Mouse (Mus musculus): Measurements from ENCODE around the gene Trat1. TPM values are rescaled to one million over a fixed set of nuclear protein-coding genes. Genes with fewer than 3 reads are reported as not detected.

The Trat1 gene
- total RNA-seq (2021), result under 1 TPM in 1 of 2 experiments, not detected in 1; 0.07 TPM
- long read RNA-seq, experiment 1, result 0 reads
- long read RNA-seq, experiment 2, result 0 reads

DNA sequence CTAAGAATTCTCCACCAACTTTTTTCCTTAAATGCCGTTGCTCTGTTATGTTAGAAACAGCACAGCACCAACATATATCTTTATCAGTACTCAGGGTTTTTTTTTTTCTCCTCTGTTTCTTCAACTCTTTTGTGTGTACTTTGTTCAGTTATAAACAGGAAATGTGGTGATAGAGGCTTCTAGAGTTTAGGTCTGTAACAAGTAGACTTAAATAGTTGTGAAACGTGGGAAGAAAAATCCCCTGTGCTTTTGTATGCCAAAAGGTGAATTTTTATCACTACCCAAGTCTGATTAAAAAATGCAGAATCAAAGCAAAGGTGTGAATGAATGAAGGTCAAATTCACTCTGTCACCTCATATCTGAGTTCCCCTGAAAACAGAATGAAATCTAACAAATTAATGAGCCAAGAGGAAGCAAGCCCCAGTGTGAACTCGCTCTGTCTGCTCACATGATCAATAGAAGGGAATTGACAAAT, at the start of gene Trat1:
Gene Trat1, minus strand, starts transcription at position 51 of the 475 bp plus-strand sequence.
- DNase-seq (ENCODE audit: low spot score in 2 of 2), result no peak

DNA sequence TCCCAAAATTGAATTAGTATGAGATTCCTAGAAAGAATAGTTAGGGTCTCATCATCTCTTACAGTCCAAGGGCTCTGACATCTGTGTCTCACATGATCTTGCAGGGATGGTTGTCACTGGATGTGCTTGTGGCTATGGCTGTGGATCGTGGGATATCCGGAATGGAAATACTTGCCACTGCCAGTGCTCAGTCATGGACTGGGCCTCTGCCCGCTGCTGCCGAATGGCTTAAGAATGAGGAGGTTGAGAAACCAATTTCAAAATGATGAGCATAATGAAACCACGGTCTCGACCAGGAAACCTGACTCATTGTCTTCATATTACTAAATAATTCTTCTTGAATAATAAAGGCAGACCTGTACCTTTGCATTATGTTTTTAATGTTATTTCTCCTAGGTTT, 46.7 kb upstream of the Trat1 start:
- DNase-seq (ENCODE audit: low spot score in 2 of 2), result no peak

DNA sequence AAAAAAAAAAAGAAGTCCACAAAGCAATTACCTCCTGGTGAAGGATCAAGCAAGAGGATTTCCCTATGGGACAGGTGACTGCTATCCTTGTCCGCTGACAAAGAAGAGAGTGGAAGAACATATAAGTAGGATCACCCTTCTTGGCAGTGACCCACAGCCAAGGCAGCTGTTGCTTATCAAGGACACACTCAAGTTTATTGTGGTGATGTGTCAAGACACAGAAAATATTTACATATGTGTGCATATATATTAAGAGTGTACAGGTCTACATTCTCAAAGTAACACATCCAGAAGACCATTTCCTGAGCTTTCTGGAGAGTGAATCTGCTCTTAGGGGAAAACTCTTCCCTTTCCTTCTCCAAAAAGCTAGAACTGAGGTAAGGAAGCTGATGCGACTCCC, 44.9 kb upstream of the Trat1 start, which contains the start of gene Retnlb:
Gene Retnlb, plus strand, starts transcription at position 162 of the 400 bp plus-strand sequence.
- no peak for DNase-seq (ENCODE audit: low spot score in 2 of 2)

DNA sequence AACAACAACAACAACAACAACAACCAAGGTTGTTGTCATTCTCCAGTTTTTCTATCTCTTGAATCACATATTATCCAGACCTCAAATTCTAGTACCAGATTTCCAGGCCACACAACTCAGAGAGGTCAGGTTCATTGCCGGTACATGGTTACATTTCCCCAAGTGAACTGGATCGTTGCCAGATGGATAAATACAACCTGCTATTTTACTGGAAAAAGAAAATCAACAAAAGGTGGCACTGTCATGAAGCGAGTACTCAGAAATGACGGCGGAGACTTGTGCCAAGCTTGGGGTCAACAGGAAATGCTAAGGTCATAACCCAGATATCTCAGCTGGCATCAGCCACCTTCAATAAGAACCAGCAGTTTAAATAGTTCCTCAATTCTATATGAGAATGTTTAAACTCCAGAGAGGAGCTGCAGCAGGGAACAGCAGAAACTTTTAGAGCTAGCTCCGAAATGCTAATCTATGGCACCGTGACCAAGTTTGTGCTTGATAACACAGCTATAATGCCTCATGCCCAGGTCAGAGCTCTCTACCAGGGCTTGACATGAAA, 40.1 kb upstream of the Trat1 start:
- DNase-seq (ENCODE audit: low spot score in 2 of 2), result no peak

DNA sequence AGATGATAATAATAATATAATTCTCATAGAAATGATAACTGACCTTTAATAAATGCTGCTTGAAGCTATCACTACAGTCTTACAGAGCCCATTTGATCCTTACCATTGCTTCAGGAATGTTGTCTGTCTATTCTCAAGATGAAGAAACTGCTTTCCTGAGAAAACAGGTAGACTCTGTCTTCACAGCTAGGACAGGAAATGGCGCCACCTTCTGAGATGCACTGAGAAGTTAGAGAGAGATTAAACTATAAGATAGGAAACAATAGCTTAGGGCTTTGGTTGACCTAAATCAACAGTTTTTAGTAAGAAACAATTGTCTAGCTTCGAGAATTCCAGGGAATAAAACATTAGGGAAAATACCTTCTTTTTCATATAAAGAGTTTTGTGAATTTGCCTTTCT, 37.6 kb upstream of the Trat1 start:
- no peak for DNase-seq (ENCODE audit: low spot score in 2 of 2)

DNA sequence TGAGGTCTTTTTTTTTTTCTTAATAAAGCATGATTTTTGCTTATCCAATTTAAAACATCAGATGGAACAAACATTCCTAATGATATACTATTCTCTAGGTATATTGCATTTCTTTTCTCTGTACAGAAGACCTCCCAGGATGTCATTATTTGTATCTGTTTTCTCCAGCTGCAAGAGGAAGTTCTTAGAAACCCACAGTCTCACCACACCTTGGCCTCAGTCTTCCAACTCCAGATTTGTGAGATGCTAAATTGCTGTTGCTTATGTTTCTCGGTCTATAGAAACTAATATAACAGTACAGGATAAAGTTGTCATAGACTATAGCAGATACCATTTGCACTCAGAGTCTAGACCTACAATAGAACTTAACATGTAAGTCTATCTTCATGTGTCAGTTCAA, 34.7 kb upstream of the Trat1 start:
- no peak for DNase-seq (ENCODE audit: low spot score in 2 of 2)

DNA sequence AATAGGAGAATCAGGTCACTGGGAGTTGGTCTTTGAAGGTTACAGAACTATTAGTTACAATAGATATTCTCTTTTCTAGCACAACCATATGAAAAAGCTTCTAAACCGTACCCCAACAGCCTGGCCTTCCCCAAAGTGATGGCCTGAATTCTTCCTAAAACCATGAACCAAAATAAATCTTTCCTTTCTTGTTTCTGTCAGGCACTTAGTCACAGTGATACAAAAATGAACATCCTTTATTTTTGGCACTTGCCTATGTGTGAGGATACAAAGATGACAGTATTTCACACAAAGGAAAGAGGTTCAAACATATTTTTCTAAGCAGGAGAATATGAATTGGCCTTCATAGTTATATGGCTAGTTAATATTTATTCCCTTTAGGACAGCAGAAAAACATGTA, 33.6 kb upstream of the Trat1 start:
- DNase-seq (ENCODE audit: low spot score in 2 of 2), result no peak

DNA sequence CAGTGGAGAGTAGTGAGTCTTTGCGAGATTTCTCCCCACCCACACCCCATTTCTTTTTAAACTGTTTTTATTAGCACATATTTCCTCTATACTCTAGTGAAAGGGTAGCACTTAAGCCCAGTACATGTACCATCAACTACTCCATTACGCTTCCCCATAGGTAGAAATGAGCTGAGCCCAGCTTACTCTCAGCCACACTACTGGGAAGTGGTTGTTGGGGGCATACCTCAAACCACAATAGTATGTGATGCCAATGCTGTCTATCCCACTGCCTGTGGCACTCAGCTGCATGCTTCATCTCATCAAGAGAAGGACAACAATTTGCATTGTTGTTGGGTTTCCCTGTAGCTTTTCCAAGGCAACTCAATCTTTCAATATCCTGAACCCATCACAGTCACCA, 29.1 kb upstream of the Trat1 start:
- no peak for DNase-seq (ENCODE audit: low spot score in 2 of 2)

DNA sequence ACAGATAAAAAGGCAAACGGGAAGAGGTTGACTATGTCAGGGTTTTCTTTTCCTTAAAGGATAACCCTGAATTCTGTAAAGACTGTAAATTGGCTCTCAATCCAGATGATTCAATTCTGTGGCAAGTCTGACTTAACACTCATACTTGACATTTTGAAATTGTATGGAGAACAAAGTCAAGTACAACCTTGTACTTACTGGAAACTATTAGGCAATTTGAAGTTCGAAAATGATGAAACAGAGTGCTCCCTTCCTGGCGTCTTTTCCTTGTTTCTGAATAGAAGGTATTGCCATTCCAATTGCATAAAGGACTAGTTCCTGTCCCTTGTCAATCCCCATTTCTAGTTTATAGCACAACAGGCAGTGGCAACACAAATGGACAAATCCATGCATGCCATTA, 27.6 kb upstream of the Trat1 start:
- DNase-seq (ENCODE audit: low spot score in 2 of 2), result no peak

DNA sequence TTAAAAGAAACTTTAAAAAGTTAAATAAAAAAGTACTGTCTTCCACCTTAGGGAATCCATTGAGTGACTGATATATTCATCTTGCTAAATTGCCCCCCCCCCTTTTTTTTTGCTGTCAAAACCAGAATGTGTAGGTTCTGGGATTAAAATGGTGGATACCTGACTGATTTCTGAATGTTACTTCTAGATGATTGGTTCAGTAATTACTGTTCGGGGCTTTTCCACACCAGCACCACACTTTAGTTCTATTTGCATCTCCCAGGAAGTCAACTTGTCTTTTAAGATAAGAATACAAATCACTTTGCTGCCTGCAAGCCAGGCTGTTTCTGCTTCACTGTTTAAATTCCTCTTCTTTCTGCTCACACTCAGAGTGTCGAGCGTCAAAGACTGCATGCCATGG, 26.5 kb upstream of the Trat1 start:
- DNase-seq (ENCODE audit: low spot score in 2 of 2), result no peak

DNA sequence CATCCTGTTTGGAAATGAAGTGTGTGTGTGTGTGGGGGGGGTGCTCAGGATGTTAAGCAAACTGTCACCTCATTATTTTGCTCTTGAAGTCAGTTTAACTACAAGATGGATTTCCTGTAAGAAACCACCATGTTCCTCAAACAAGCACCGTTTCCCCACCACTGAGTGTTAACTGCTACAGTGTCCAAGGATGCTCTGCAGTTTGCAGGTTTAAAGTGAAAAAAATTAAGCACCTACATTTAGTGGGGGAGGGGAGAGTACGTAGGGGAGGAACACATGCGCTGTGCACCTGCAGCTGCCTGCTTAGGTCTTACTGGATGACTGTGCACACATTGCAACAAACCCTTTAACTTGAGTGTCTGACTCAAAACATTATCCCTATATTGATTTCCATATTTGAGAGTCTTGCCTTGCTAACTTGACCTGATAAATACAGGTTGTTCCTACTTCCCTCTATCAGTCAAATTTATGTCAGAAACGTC, 16.9 kb upstream of the Trat1 start:
- no peak for DNase-seq (ENCODE audit: low spot score in 2 of 2)

DNA sequence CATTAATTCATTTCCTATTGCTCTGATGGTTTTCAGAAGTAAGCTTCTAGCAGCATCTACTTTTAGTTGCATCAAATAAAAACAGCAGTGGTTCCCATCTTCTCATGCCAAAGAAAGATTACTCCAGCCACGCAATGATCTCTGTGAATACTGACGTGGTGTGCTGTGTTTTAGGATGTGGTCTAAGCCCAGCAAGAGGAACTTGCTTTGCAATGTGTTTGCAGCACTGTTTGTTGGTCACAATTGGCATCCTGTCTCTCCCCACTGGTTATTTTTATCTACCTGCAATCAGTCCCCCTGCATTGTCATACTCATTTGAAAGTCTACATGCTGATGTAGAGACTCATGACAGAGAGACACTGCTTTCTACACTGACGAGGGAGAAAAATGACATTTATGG, 14.4 kb upstream of the Trat1 start:
- no peak for DNase-seq (ENCODE audit: low spot score in 2 of 2)

DNA sequence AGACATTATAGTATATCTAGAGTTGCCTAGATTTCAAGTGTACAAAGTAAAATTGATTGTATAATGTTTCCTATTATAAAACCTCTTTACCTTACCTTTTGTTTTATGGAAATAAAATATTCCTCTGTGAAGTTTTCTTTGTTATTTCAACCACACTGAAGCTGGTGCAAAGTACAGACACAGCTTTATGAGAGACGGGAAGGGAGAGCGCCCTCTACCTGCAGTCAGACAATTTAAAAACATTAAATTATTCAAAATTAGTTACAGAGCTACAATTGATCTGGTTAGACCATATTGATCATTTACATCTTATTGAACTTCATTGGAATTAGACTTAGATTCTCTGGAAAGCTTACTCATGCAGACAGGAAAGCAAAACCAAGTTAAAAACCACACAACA, 5.4 kb upstream of the Trat1 start:
- no peak for DNase-seq (ENCODE audit: low spot score in 2 of 2)

DNA sequence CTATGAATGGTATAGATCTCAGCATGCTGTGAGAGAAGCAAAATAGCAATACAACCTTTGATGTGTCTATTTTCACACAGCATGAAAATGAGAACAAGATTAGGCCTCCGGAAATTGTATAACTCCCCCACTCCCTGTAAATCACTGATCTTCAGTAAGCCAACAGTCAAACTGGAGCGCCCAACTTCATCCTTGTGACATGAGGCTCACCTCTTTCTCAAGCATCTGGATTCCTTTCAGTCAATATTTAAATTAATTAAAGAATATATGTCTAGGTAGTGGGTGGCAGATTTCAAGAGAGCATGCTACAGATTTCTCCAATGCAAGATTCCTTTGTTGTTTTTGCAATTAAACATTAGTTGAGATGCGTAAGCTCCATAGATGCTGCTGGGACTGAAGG, 2.6 kb downstream of the Trat1 start:
- no peak for DNase-seq (ENCODE audit: low spot score in 2 of 2)

DNA sequence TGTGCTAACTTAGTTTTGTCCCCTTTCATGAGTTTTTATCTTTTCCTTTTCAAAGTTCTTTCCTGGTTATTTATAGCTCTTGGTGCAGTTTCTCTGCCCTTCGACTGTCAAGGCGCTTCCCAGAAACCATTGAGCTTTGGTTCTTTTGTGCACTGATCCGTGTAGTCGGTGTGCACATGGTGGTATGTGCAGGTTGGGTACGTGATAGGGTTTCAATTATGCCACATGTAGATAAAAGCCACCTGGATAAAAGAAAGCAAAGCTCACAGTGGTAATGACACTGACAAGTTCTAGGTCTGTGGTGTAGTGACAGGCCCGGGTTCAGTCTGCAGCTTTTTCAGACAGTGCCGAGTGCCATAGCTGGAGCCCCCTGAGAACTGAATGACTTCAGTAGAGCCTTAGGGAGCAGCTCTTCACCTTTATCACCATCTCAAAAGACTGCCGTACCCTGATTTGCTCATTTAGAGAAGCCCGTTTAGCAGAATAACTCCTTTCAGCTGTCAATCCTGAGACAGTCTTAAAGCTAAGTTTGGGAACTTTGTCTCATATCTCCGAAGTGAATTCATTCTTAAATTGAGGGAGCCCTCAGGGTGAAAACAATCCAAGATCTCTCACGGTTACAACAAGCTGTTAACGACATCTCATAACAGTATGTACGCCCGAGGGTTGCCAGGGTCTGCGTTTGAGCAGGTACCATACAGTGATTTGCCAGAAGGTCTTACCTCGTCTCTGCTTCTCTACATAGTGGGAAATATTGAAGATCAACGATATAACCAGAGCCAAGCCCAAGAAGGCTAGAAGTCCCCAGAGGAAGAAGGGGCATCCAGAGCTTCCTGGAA, 11.0 kb downstream of the Trat1 start:
- DNase-seq (ENCODE audit: low spot score in 2 of 2), result no peak

DNA sequence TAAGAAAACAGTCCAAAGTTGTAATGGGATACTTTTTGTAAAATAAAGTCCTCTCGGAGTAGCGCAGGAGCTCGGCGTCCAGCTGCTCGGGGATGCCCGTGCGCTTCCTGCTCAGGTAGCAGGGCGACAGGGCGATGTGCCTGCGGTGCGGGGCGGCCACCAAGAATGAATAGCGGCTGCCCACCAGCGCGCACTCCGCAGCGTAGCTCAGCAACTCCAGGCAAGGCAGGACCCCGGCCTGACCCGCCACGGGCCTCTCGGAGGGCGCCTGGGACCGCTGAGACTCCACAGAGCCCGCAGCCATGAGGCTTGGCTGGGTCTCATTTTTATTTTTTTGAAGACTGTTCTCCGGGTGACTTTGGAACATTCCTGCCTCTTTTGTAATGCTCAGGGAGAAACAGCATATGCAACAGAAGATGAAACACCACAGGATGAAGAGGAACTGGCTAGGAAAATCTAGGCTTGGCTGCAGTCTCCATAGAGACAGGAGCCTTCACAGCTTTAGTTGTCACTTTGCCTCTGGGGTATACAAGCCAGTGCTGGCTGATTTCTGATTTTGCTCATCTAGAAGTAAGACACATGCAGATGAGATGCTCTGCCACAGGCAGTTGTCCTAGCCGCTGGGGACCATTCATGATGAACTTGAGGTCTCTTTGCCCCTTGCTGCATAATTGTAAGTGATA, 21.5 kb downstream of the Trat1 start:
- no peak for DNase-seq (ENCODE audit: low spot score in 2 of 2)

DNA sequence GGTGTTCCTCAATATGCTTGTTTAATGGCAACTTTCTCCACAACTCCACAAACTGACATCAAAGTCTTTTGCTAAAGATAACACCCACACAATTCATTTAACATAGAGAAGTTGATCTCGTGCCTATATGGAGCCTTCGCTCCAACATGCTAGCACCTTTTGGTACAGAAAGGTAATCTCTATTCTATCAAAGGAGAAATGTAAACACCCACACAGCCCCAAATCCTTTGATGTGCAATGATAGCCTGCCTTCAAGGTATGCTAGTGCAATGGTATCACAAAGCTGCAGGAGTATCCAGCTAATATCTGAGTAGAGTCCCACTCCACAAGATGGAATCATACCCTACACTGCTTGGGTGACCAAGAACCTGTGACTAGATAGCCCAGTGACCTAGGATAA, 26.4 kb downstream of the Trat1 start:
- DNase-seq (ENCODE audit: low spot score in 2 of 2), result no peak

DNA sequence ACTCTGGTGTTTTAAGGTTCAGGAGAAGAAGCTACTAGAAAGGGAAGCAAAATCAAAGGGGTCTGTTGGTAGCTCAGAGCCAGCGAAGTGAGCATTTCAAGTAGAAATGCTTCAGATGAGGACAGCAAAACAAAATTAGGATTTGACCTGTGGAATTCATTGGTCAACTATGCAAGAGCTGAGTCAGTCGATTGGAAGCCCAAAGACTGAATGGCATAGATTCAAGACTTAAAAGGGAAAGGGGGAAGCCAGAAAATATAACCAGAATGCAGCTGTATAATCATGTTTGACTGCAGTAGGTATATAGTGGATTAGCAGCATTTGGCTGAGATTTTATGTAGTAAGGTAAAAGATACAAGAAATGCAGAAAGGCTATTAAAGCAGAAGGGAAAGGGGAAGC, 26.8 kb downstream of the Trat1 start:
- DNase-seq (ENCODE audit: low spot score in 2 of 2), result no peak

DNA sequence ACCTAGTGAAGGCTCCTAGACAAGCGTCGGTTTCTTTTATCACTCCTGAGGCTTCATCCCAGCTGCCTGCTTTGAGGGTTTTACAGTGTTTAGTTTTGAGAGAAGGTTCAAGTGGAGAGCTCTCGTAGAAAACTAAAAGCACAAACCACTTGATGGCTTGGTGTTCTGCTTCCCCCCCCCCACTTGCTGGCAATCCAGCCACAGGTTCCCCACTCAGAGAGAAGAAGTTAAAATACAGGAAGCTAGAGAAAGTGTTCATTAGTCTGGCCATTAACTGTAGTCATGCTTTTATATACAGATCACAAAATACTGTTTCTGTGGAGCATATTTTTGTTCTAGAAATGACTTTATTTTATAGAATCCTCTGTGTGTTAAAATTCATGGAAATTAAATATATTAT, 30.3 kb downstream of the Trat1 start:
- no peak for DNase-seq (ENCODE audit: low spot score in 2 of 2)

DNA sequence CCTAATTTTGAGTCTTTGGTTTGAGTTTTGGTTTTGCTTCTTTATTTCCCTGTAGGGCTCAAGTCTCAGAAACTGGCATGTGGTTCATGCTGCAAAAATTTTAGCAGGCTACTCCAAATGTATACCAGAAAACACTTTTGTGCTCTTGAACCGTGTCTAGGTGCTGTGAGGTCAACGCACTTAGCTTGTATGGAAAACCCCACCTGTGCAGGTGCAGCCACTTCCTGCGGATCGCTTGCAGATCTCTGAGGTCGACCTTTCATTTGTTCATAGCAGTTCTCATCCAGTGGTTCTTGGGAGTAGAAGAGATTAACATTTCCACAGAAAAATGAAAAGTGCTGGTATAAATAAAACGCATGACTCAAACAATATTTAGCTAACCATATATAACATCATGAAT, 31.8 kb downstream of the Trat1 start:
- no peak for DNase-seq (ENCODE audit: low spot score in 2 of 2)

DNA sequence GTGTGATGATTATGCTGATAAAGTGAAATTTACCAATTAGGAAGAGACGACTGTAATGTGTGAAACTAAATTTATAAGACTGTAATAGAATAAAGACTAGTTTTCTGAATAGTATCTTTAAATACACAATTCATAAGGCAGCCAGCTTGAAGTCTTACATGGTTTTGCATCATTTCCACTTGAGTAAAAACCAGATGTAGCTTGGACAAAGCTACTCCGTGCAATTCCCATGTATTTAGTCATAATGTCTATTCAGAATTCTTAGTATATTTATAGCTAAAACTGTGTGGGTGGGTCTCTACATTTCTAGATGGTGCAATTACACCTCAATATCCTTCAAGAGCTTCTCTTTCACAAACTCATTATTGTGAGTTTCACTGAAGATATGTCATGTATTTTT, 33.4 kb downstream of the Trat1 start:
- no peak for DNase-seq (ENCODE audit: low spot score in 2 of 2)

DNA sequence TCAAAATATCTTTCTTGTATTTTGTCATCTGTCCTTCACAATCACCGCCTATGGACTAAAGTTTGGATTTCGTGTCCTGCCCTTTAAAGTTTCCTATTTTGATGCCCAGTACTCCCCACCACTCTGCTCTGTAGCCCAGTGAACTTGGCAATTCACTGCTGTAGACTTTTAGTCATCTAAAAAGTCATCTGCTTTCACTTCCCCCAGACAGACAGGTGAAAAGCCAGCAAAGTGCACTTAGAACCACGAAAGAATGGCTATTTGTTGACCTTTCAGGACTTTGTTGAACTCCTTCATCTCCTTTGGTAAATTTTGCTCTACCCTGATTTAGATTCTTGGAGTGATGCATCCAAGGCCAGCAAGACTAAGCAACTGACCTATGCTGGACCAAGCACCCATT, 34.9 kb downstream of the Trat1 start:
- DNase-seq (ENCODE audit: low spot score in 2 of 2), result no peak
